Mouse (Mus musculus): ENCODE results near the gene Cd163. TPM values are rescaled to one million over a fixed set of nuclear protein-coding genes. Genes with fewer than 3 reads are reported as not detected.
"Not testable (repeated sequence)": the region's sequence is repeated elsewhere in the genome, so short reads cannot be mapped to it uniquely, and the experiment has no call there.

Gene Cd163
- 1 to 10 TPM; 2.2 to 2.3 TPM for total RNA-seq (2021)

DNA sequence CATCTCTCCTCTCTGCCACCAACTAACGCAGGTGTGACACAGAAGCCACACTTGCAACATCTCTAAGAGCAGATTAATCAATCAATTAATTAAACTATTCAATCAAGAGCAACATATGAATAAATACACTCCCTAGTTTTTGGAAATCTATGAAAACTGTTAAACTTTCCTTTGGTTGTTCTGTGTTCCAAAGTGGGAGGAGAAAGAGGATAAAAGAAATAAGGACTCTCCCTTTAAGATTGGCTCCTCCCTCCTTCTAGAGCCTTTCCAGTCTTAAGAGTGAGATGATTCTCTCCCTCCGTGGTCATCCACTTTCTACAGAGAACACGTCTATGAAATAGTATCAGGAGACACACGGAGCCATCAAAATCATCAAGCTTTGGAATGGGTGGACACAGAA lies at the start of gene Cd163:
TSS of gene Cd163 (plus strand) at position 301 of the 400 bp plus-strand sequence.
- intact Hi-C loops (cut with DNase I), result no loop called here
- DNase-seq, result no peak

DNA sequence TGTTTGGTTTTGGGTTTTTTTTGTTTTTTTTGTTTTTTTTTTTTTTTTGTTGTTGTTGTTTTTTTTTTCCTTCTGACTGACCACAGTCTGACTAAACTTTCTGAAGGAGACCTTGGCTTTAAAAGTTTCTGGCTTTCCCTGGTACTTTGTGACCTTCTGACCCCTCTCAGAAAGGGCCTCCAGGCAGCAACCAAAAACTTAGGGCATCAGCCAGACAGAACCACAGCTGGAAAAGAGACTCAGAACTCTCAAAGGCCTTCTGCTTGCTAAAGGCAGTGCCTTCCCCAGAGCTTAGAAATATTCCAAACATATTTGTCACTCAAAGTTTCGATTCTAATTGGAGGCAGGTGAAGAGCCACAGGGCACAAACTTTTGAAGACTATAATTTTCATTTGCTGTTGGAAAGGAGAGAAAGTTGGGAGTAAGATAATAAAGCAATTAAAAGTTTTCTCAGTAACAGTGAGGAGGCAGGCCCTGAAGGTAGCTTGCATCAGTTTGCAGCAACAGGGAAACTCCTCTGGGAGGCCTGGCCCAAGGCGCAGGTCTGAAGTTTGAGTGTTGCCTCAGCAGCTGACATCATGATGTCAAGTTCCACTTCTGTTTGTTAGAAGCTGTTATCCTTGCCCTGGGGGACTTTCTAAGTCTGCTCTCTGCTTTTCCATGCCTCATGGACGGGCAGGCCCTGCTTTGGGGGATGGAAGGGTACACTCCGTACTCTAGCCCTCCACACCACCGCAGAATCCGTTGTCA lies 48.6 kb upstream of the Cd163 start:
- no peak for DNase-seq
- intact Hi-C loops (cut with DNase I), result loop anchor here (10.0 kb wide), 1 partner anchor 1361 kb away; no protein-coding TSS in a partner anchor

DNA sequence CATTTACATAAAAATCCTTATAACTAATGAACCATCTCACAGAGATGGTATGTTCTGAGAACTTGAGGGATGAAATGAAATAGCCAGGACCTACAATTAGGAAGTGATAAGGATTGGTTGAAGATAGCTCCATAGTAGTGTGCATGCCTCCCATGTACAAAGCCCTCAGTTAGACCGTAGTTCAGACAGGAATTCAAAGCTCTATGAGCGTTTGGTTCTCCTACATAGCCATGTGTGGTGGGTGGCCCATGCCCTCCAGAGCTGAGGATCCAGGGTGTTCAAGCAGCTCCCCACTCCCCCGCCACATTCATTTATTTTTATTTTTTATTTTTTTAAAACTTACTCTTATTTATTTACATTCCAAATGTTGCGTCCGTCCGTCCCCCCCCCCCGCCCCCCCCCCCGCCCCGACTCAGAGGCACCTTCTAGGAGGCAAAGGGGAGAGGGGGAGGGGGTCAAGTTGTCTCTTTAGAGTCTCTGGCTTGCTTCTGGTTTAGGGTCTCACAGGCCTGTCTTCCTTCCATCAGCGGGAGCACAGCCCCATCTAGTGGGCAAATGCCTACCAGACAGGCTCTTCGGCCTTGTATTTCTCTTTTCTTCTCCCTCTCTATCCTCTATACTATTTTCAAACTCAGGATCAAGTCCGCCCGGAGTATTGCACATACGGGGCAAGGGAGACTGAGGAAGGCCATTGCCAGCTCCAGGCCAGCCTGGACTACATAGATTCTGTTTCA lies 44.1 kb upstream of the Cd163 start:
- intact Hi-C loops (cut with DNase I), result loop anchor here (5.0 to 10.0 kb wide), 3 partner anchors 117 to 926 kb away; no protein-coding TSS in a partner anchor
- peak; percentile 79 for DNase-seq

DNA sequence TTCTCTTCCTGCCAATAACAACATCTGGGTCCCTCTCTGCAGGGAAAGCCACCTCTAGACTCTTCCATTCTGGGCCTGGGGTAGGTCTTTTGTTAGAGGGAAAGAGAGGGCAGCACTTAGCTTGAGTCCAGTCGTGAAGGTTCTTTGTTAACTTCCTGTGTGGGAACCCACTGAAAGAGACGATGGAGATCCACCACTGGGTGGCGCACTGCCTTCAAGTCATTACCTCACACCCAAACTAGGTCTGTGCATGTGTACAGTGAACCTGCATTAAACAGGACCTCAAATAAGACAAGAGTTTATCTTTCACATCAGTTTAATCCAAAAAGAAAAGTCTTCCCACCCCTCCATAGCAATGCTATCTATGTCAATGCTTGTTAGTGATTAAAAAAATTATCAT lies 41.8 kb upstream of the Cd163 start:
- intact Hi-C loops (cut with DNase I), result loop anchor here (5.0 to 10.0 kb wide), 3 partner anchors 115 to 928 kb away; no protein-coding TSS in a partner anchor

DNA sequence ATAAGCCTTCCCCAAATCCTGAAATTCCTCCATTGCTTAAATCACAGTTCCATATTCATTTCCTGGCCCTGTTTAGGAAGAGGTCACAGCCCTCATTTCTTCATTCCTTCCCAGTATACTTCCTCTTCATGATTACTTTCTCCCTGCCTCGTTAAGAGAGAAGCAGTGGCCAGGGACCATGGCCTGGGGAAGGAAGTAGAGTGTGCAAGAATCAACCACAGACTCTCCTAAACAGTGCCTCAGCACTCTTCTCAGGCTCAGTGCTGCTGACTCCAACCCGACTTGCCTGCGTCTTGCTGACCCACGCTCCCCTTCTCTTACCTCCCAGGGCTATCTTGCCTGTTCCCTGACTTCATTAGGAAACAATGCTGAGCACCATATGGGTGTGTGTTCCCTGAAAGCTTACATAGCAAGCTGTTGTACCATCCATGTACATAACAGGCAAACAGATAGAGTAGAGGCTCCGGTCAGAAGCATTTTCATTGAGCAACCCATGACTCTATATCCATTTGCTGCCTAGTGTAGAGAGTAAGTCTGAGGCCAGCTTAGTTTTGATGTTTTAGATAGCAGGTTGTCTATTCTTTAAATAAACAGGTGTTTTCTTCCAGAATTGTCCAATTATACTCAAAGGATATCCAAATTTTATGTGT lies 31.1 kb upstream of the Cd163 start:
- intact Hi-C loops (cut with DNase I), result no loop called here

More for the DNA sequence above, 41.8 kb upstream of the Cd163 start:
- DNase-seq, result peak; percentile 75

DNA sequence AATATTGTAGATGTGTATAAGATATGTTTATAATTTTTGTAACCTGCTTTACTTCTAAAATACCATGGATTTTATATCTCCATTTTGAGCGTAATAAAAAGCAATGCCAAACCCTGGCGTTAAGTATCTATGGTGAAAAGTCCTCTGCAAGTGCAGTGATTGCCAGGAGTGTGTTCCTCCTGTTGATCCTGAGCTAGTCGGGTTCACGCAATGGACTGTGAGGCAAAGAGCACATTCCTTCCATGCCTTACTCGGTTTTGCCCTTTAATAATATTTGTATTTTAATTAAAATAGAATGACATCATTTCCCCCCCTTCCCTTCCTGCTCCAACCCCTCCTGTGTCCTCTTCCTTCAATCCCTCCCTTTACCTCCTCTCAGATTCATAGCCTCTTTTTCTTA lies 26.8 kb upstream of the Cd163 start:
- no peak for DNase-seq
- intact Hi-C loops (cut with DNase I), result no loop called here

More for the DNA sequence above, 31.1 kb upstream of the Cd163 start:
- DNase-seq, result no peak

DNA sequence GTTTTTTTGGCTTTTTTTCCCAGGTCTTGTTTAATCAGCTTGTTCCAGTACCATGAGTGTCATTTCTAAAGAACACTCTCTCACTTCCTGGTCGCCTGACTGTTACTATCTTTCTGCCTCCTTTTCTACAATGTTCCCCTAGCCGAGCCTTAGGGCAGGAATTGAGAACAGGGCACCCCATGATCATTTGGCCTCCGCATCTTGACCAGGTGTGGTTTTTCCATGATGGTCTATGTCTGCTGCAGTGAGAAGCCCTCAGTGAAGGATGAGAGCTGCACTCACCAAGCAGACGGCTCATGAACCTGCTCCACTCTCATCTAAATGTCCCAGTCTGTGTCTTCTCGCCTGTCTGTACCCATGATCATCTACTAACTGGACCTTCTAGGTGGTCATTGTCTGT lies 26.2 kb upstream of the Cd163 start:
- no peak for DNase-seq
- intact Hi-C loops (cut with DNase I), result no loop called here

DNA sequence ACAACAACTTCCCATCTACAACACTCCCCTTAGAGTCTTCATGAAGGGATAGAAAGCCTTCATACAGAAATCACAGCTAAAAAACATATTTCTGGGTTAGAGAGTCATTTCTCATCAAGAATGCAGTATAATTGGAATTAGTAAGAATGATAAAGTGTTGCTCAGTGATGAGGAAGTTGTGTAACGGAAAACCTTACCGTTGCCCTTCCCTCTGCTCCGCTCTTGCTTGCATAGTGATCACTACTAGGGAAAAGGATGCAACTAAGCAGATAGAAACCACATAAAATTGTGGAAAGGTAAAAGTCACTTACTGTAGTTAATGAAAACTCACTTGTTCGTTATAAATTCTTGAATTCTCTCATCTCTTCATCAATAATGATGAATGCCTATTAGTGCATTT lies 21.7 kb upstream of the Cd163 start:
- no peak for DNase-seq
- intact Hi-C loops (cut with DNase I), result no loop called here

DNA sequence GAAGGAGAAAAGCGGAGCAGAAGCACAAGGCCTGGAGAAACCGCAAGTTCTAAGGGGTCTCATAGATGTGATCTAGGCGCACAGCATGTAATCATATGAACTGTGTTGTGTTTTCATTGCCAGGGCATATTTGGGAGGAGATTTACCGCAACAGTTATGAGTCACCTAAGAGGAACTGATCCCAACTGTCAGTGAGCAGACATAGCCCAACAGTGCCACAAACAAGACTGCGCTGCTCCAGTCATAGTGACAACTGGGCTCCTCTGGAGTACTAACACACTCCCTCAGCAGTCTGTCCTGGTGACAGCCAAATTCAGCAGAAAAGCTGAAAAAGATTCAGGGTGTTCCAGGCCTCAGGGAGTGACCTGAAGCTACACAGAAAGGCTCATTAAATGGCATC lies 7.1 kb upstream of the Cd163 start:
- intact Hi-C loops (cut with DNase I); DNase-seq: not testable (repeated sequence)

DNA sequence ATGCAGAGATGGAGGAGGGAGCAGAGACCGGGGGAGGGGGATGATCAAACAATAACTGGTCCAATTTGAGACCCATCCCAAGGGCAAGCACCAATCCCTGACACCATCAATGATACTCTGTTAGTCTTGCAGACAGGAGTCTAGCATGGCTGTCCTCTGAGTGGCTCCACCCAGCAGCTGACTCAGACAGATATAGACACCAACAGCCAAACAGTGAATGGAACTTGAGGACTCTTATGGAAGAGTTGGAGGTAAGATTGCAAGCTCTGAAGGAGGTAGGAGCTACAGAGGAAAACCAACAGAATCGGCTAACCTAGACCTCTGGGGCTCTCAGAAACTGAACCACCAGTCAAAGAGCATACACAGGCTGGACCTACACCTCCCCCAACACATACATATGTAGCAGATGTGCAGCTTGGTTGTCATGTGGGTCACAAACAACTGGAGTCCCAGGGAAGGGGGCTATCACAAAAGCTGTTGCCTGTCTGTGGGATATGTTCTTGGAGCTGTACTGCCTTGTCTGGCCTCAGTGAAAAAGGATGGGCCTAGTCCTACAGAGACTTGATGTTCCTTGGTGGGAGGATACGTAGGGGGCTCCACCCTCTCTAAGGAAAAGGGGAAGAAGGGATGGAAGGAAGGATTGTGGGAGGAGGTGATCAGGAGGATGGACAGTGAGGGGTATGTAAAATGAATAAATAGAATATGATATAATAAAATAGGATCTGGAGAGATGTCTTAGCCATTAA lies 2.8 kb upstream of the Cd163 start:
- intact Hi-C loops (cut with DNase I), result no loop called here
- DNase-seq, result no peak

DNA sequence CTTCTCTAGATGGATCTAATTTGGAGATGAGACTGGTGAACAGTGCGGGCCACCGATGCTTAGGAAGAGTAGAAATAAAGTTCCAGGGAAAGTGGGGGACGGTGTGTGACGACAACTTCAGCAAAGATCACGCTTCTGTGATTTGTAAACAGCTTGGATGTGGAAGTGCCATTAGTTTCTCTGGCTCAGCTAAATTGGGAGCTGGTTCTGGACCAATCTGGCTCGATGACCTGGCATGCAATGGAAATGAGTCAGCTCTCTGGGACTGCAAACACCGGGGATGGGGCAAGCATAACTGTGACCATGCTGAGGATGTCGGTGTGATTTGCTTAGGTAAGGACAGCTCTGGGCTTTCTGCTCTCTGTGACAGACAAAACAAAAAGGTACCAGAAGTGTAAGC lies 4.5 kb downstream of the Cd163 start:
- no peak for DNase-seq
- intact Hi-C loops (cut with DNase I), result no loop called here

DNA sequence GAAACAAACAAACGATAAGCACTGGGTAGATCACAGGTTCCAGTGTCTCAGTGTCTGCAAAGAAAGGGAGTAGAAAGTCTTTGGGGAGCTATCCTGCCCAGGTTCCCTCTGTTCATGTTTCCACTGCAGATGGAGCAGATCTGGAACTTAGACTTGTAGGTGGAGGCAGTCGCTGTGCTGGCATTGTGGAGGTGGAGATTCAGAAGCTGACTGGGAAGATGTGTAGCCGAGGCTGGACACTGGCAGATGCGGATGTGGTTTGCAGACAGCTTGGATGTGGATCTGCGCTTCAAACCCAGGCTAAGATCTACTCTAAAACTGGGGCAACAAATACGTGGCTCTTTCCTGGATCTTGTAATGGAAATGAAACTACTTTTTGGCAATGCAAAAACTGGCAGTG lies 7.8 kb downstream of the Cd163 start:
- intact Hi-C loops (cut with DNase I), result no loop called here
- DNase-seq, result no peak

DNA sequence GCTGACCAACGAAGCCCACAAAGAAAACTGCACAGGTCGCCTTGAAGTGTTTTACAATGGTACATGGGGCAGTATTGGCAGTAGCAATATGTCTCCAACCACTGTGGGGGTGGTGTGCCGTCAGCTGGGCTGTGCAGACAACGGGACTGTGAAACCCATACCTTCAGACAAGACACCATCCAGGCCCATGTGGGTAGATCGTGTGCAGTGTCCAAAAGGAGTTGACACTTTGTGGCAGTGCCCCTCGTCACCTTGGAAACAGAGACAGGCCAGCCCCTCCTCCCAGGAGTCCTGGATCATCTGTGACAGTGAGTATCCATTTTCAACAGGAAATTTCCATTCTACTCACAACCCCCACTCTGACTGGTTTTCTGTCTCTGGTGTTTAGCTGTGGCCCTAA lies 15.9 kb downstream of the Cd163 start:
- intact Hi-C loops (cut with DNase I), result no loop called here
- DNase-seq, result peak; percentile 34

DNA sequence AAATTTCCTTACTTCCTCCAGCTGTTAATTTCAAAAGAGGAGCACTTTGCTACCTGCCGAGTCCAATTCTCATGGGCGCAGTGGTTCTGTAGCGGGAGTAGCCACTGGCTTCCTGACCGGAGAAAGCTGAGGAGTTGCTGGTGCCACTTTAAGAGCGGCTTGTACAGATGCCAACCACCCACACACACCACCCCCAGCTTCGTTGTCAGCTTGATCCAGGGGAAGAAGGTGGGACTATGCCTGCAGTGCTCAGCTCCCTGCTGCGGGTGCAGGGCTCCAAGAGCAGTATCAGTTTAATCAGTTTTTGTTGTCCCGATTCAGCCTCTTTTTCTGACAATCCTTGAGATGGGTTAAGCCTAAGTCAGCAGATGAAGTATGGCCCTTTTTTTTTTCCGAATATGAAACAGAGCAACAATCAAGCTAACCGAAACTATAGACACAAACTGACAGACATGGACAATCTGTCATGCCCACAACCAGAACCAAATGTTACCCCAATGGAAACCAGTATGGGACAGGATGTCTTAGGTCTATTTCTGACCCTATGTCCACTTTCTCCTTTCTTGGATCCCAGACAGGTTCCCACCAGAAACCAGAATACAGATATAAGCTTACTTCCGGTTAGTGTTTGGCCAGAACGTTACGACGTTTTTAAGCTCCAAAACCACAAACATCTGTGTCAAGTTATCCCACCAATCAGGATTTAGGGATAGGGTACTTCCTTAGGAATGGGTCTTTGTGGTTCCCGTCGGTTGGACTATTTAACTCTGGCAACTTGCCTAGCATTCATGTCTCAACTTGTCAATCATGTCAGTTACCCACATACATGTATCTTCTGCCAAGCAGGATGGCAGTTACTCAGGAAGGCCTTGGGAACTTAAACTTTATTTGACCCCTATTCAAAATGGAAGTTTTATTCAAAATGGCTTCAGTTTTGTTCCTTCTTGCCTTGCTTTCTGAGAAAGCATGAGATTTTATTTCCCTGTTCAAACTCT lies 17.3 kb downstream of the Cd163 start:
- intact Hi-C loops (cut with DNase I), result no loop called here

DNA sequence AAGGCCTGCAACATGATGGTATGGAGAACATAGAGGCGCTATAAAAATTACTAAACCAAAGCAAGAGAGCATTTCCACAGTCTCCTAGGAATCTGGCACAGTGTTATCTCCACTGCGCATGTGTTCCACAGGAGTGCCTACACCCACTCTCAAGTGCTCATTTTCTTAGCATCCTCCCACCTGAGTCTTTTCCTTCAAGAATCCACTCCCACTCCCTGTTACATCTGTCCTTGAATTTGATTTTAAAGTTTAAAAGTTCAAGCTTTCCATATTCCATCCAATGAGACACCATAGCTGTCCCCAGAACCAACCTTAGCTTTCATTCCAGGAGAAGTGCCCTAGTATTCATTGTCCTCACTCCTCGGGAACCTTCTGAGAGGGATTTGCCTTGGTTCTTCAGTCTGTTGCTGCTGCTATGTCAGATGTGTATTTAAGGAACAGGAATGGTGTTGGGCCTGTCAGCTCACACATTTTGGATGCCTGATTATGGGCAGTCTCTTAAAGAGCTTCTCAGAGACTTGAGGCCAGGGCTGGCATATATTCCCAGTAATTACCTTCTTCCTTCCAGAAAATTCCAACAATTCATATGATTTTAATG lies 24.0 kb downstream of the Cd163 start:
- intact Hi-C loops (cut with DNase I), result no loop called here
- DNase-seq, result no peak

More for the DNA sequence above, 17.3 kb downstream of the Cd163 start:
- peak; percentile 9 for DNase-seq

DNA sequence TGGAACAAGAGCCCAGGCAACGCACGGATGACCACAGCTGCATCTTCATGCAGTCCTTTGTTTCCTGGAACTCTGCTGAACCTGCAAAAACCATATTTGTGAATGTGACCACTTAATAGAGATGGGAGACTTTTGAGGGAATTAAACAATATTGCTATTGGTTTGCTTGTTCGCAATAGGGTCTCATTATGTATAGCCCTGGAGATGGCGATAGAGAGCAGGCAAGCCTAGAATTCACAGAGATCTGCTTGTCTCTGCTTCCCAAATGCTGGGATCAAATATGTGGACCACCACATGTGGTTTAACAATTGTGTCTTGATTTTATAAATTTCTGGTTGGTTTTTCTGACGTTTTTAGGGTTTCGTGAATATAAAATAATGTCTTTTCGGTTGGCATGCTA lies 25.2 kb downstream of the Cd163 start:
- intact Hi-C loops (cut with DNase I), result no loop called here
- no peak for DNase-seq

DNA sequence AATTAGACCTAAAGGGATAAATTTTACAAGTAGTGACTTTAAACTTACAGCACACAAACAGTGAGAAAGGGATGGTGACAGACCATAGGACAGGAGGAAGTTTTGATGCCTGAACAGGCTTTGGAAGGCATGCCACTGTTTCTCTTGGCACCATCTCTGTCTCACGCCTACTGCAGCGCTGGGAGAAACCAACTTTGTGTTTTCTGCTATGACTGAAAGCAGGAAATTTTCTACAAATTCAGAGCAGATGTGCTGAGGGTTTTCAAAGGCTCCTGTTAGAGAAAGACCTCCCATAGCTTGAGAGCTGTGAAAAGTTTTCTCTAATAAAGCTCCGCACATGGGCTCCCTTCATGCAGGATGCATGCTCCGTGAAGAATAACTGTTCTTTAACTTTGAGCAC lies 40.6 kb downstream of the Cd163 start:
- intact Hi-C loops (cut with DNase I), result no loop called here
- no peak for DNase-seq

DNA sequence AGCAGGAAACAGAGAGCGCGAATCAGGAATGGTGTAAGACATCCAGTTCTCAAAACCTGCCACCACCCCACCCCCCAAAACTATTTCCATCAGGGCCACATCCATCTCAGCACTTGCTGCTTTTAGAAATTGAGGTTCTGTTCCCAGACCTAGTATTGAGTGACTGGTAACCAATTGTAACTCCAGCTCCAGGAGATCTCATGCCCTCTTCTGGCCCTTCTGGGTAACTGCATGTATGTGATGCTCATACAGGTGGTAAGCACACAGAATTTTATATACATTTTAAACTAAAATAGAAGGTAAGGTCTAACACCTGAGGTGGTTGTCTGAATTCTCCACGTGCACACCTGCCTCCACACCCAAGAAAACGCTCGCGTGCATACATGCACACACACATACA lies 42.2 kb downstream of the Cd163 start:
- no peak for DNase-seq
- intact Hi-C loops (cut with DNase I), result no loop called here

DNA sequence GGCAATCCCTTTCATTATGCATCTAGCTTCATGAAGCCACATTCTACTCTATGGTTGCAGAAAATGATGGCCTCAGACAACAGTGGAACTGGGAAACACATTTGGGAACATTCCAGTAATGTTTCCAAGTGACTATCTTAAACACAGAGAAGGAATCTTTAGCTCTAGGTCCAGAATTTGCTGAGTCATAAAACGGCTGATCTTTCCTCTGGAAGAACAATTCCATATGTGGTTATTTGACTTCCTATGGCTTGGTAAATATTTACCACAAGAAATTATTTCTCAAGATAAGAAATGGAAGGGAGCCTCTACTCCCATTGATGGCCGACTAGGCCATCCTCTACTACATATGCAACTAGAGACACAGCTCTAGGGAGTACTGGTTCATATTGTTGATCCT lies 48.8 kb downstream of the Cd163 start:
- no peak for DNase-seq
- intact Hi-C loops (cut with DNase I), result no loop called here

All from left cerebral cortex, postnatal 4 days (tissue).